Mouse (Mus musculus): ENCODE data around the gene Itga2b. TPM values are rescaled to one million over a fixed set of nuclear protein-coding genes. Genes with fewer than 3 reads are reported as not detected.

The Itga2b gene
- polyA plus RNA-seq, 1 experiment from 2014 or later: 32.9 TPM

DNA sequence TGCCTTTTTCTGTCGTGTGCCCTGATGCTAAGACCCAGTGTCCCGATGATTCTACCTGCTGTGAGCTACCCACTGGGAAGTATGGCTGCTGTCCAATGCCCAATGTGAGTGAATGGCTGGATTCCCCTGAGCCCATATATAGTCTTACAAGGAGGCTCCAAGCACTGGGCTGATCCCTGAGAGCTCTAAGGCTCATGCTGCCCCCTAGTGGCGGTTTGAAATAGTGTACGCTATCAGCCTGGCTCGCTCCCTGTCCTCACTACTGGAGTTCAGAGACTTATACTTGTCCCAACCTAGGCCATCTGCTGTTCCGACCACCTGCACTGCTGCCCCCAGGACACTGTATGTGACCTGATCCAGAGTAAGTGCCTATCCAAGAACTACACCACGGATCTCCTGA, 35.5 kb downstream of the Itga2b start:
- WGBS (ENCODE audit: insufficient replicate concordance): 12% methylated on average over 7 of the region's 7 CpGs
- Histone ChIP-seq H3K27ac (ENCODE audit: low read length) (no peak overlapping the region), H3K27me3 (ENCODE audit: control insufficient read depth, insufficient read depth, low read depth, low read length) (peaks cover 32% of the 10 kb centered on the region), H3K4me2 (ENCODE audit: low read depth, low read length) (no peak overlapping the region), H3K4me1 (ENCODE audit: control insufficient read depth, low read depth, low read length) (peaks cover 25% of the 10 kb centered on the region), H3K36me3 (ENCODE audit: control insufficient read depth, insufficient read depth) (peaks cover 2% of the 10 kb centered on the region; the same call in 1 of the 2 replicates), H3K4me3 (ENCODE audit: low read depth, low read length) (no peak overlapping the region), H3K9ac (ENCODE audit: low read depth, low read length) (no peak overlapping the region), H3K9me3 (replicated peaks; ENCODE audit: control insufficient read depth, low read length) (no peaks in the 10 kb centered on the region)
- ATAC-seq (ENCODE audit: low read depth): no peak

DNA sequence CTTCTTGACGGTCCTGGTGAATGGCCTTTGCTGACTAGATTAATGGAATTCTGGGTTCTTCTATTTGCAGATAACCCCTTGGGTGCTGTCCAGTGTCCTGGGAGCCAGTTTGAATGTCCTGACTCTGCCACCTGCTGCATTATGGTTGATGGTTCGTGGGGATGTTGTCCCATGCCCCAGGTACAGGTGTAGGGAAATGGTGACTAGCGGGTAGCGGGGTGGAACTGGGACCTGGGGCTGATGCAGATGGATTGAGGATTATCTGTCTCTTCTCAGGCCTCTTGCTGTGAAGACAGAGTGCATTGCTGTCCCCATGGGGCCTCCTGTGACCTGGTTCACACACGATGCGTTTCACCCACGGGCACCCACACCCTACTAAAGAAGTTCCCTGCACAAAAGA, 36.1 kb downstream of the Itga2b start:
- no peak overlapping the region for H3K4me2 ChIP-seq (ENCODE audit: low read depth, low read length)
- no peaks in the 10 kb centered on the region for H3K9me3 ChIP-seq (replicated peaks; ENCODE audit: control insufficient read depth, low read length)
- no peak overlapping the region for H3K9ac ChIP-seq (ENCODE audit: low read depth, low read length)
- H3K27me3 ChIP-seq (ENCODE audit: control insufficient read depth, insufficient read depth, low read depth, low read length): peaks cover 28% of the 10 kb centered on the region
- no peak overlapping the region for H3K27ac ChIP-seq (ENCODE audit: low read length)
- WGBS (ENCODE audit: insufficient replicate concordance): 84% methylated on average over 7 of the region's 7 CpGs
- H3K36me3 ChIP-seq (ENCODE audit: control insufficient read depth, insufficient read depth): peaks cover 2% of the 10 kb centered on the region; the same call in 1 of the 2 replicates
- ATAC-seq (ENCODE audit: low read depth): no peak
- H3K4me3 ChIP-seq (ENCODE audit: low read depth, low read length): no peak overlapping the region
- H3K4me1 ChIP-seq (ENCODE audit: control insufficient read depth, low read depth, low read length): peaks cover 27% of the 10 kb centered on the region

DNA sequence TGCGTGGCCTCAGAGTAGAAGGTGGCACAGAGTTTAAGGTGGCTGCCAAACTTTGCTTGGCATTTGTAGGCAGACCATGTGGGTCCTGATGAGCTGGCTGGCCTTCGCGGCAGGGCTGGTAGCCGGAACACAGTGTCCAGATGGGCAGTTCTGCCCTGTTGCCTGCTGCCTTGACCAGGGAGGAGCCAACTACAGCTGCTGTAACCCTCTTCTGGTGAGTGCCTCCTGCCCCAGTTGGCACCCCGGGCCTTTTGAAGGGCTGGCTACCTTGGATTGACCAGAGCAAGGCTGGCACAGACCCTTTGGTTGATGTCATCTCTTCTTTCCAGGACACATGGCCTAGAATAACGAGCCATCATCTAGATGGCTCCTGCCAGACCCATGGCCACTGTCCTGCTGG, 37.0 kb downstream of the Itga2b start:
- no peak overlapping the region; the same call in 1 of the 2 replicates for H3K4me3 ChIP-seq (ENCODE audit: low read depth, low read length)
- 77% methylated on average over 6 of the region's 6 CpGs for WGBS (ENCODE audit: insufficient replicate concordance)
- ATAC-seq (ENCODE audit: low read depth): no peak
- peaks cover 20% of the 10 kb centered on the region for H3K27me3 ChIP-seq (ENCODE audit: control insufficient read depth, insufficient read depth, low read depth, low read length)
- no peak overlapping the region for H3K9ac ChIP-seq (ENCODE audit: low read depth, low read length)
- 0 out of 2 replicates have a peak overlapping the region, but pooled peaks have one; percentile 15 for H3K27ac ChIP-seq (ENCODE audit: low read length)
- peaks cover 24% of the 10 kb centered on the region for H3K4me1 ChIP-seq (ENCODE audit: control insufficient read depth, low read depth, low read length)
- peak overlapping the region; percentile 25; the same call in 1 of the 2 replicates for H3K4me2 ChIP-seq (ENCODE audit: low read depth, low read length)
- peaks cover 2% of the 10 kb centered on the region; the same call in 1 of the 2 replicates for H3K36me3 ChIP-seq (ENCODE audit: control insufficient read depth, insufficient read depth)
- no peaks in the 10 kb centered on the region for H3K9me3 ChIP-seq (replicated peaks; ENCODE audit: control insufficient read depth, low read length)

DNA sequence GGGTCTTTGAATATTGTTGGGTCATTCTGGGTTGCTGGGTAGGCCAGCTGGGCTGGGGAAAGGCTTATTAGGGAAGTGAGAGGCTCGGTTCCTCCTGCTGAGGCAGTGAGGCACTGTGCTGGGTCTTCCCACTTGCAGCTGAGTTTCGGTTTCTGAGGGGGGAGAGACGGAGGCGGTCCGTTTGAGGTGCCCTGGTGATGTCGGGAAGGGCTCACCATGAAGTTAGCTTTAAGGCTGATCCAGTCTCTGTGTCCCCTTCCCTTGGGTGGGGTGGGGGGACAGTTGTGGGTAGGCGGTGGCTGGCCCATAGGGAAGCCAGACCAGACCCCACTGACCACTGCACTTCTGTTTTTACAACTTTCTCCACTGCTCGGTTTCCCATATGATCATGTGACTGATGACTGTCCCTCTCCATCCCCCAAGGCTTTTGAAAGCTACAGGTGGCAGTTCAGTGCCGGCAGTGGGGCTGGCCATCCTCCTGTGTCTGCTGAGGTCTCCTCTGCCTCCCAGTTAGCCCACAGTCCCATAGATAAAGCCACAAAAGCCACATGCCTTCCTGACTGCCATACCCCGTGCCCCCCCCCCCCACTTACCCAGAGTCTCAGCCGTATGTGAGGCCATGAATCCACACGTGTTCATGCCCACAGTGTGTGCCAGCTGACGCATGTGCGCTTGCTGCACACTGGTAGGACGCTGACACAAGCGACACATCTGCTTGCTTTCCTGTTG, 37.6 kb downstream of the Itga2b start:
- no peak for ATAC-seq (ENCODE audit: low read depth)
- Histone ChIP-seq H3K4me2 (ENCODE audit: low read depth, low read length) (peak overlapping the region; percentile 25), H3K36me3 (ENCODE audit: control insufficient read depth, insufficient read depth) (peaks cover 2% of the 10 kb centered on the region; the same call in 1 of the 2 replicates), H3K27me3 (ENCODE audit: control insufficient read depth, insufficient read depth, low read depth, low read length) (peaks cover 14% of the 10 kb centered on the region), H3K9me3 (replicated peaks; ENCODE audit: control insufficient read depth, low read length) (no peaks in the 10 kb centered on the region), H3K4me3 (ENCODE audit: low read depth, low read length) (peak overlapping the region; percentile 26; the same call in 1 of the 2 replicates), H3K27ac (ENCODE audit: low read length) (peak overlapping the region; percentile 39; the same call in 1 of the 2 replicates), H3K4me1 (ENCODE audit: control insufficient read depth, low read depth, low read length) (peaks cover 21% of the 10 kb centered on the region), H3K9ac (ENCODE audit: low read depth, low read length) (peak overlapping the region; percentile 40)
- WGBS (ENCODE audit: insufficient replicate concordance): 15% methylated on average over 16 of the region's 16 CpGs

DNA sequence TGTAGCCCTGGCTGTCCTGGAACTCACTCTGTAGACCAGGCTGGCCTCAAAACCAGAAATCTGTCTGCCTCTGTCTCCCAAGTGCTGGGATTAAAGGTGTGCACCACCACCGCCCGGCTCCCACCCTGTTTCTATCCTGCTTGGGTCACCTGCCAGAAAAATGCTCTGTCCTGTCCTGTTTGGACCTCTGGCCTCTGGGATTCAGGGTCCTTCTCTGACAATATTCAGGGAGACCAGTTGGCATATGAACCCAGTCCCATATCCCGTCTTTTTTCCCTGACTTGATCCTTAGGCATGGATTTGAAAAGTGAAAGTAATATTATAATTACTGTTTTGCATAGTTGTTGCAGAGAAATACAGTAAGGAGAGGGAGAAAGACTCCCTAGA, 38.2 kb downstream of the Itga2b start:
- ATAC-seq (ENCODE audit: low read depth): no peak
- Histone ChIP-seq H3K36me3 (ENCODE audit: control insufficient read depth, insufficient read depth) (peaks cover 2% of the 10 kb centered on the region; the same call in 1 of the 2 replicates), H3K4me2 (ENCODE audit: low read depth, low read length) (peak overlapping the region; percentile 25; the same call in 1 of the 2 replicates), H3K9me3 (replicated peaks; ENCODE audit: control insufficient read depth, low read length) (no peaks in the 10 kb centered on the region), H3K4me1 (ENCODE audit: control insufficient read depth, low read depth, low read length) (peaks cover 21% of the 10 kb centered on the region), H3K27ac (ENCODE audit: low read length) (peak overlapping the region; percentile 39; the same call in 1 of the 2 replicates), H3K27me3 (ENCODE audit: control insufficient read depth, insufficient read depth, low read depth, low read length) (peaks cover 8% of the 10 kb centered on the region), H3K9ac (ENCODE audit: low read depth, low read length) (peak overlapping the region; percentile 40), H3K4me3 (ENCODE audit: low read depth, low read length) (no peak overlapping the region; the same call in 1 of the 2 replicates)
- WGBS (ENCODE audit: insufficient replicate concordance): 70% methylated on average over 3 of the region's 3 CpGs

DNA sequence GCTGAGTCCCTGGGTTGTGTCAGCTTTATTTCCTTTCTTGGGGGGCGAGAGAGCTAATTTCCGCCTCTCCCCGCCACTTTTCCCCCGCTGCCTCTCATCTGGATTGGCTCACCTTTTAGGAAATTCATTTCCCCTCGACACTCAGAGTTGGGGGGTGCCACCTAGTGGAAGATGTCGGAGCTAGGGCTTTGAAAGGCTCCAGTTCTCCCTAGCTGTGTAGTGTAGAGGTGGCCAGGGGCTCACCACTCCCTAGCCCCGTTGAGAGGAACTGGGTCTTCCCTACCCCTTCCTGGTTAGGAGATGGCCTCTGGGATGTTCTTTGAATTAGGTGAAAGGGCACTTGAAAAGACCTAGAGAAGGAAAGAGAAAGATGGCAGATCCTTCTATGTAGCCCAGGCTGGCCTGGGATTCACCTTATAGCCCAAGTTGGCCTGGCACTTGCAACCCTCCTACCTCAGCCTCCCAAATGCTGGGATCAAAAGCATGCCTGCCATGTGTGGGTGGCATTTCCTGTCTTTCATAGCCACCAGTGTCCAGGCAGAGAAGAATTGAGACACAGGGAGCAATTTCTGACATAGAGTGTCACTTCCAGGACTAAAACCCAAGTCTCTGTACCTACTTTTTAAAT, 38.8 kb downstream of the Itga2b start:
- 0 out of 2 replicates have a peak, but pooled peaks have one; percentile 15 for ATAC-seq (ENCODE audit: low read depth)
- H3K4me2 ChIP-seq (ENCODE audit: low read depth, low read length): peak overlapping the region; percentile 96
- H3K27me3 ChIP-seq (ENCODE audit: control insufficient read depth, insufficient read depth, low read depth, low read length): 0 out of 2 replicates have a peak, but pooled peaks cover 3% of the 10 kb centered on the region
- H3K9me3 ChIP-seq (replicated peaks; ENCODE audit: control insufficient read depth, low read length): no peaks in the 10 kb centered on the region
- peaks cover 2% of the 10 kb centered on the region; the same call in 1 of the 2 replicates for H3K36me3 ChIP-seq (ENCODE audit: control insufficient read depth, insufficient read depth)
- H3K4me3 ChIP-seq (ENCODE audit: low read depth, low read length): peak overlapping the region; percentile 68
- 1% methylated on average over 7 of the region's 7 CpGs for WGBS (ENCODE audit: insufficient replicate concordance)
- peaks cover 21% of the 10 kb centered on the region for H3K4me1 ChIP-seq (ENCODE audit: control insufficient read depth, low read depth, low read length)
- H3K27ac ChIP-seq (ENCODE audit: low read length): peak overlapping the region; percentile 68
- peak overlapping the region; percentile 69 for H3K9ac ChIP-seq (ENCODE audit: low read depth, low read length)

DNA sequence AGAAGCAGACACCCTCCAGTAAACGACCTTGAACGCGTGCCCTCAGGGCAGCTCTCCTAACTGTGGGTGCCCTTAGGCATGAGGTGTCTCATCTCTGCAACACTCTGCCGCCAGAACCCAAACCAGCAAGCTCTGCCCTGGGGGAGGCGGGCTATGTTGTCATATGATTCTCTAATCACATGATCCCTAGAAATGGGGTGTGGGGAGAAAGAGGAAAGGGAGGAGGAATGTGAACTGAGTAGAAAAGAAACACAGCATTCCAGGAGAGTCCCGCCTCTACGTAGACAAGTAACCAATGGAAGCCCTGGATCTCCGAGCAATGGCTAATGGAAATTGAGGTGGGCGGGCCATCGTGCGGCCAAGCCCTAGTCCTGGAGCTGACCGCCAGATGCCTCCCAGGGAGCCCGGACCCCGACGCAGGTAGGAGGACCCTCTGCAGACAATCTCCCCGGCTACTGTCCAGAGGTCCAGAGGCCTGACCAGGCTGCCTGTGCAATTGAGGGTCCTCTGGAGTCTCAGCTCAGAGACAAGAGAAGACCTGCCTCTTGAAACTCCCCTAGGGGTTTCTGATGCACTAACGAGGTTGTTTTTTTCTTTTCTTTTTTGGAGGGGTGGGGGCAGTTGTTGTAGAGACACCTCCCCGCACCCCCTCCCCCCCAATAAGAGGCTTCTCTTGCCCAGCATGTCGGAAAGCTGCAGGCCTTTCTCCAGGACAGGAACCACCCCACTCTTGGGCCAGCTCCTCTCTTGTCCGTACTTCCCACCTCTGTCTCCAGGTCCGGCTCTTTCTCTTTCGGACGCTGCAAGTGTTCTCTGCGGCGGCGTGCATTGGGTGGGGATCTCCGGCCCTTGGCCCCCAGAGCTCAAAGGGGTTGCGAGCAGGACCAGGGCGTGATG, 39.6 kb downstream of the Itga2b start, which contains the start of gene Grn:
TSS of gene Grn (plus strand) at position 195 of the 897 bp plus-strand sequence.
- peak; percentile 91 for ATAC-seq (ENCODE audit: low read depth)
- Histone ChIP-seq H3K4me2 (ENCODE audit: low read depth, low read length) (peak within 1 kb of the TSS; percentile 96), H3K4me3 (ENCODE audit: low read depth, low read length) (peak within 1 kb of the TSS; percentile 68), H3K36me3 (ENCODE audit: control insufficient read depth, insufficient read depth) (no peaks in the 10 kb centered on the region), H3K4me1 (ENCODE audit: control insufficient read depth, low read depth, low read length) (peaks cover 21% of the 10 kb centered on the region), H3K27me3 (ENCODE audit: control insufficient read depth, insufficient read depth, low read depth, low read length) (0 out of 2 replicates have a peak, but pooled peaks cover 3% of the 10 kb centered on the region), H3K9me3 (replicated peaks; ENCODE audit: control insufficient read depth, low read length) (no peaks in the 10 kb centered on the region), H3K27ac (ENCODE audit: low read length) (peak within 1 kb of the TSS; percentile 68), H3K9ac (ENCODE audit: low read depth, low read length) (peak within 1 kb of the TSS; percentile 69)
- WGBS (ENCODE audit: insufficient replicate concordance): under 1% methylated on average over 29 of the region's 29 CpGs

DNA sequence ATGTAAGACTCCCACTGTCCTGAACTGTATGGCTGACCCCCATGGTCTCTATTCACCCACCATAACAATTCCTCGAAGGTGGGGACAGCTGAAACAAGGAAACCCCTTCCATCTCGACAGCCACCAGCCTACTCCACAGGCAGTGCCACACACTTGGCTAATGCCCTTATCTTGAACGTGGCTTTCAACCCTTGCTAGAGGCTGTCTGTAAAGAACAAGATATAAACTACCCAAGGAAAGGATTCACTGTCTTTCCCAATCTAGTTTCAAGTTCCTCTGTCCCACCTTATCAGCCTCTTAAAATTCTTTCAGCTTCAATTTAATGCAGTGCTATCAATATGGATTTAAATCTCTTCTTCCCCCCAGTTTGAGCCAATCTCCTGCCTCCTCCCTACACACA, 40.4 kb downstream of the Itga2b start:
- 18% methylated on average over 3 of the region's 3 CpGs for WGBS (ENCODE audit: insufficient replicate concordance)
- H3K4me1 ChIP-seq (ENCODE audit: control insufficient read depth, low read depth, low read length): peaks cover 21% of the 10 kb centered on the region
- peak overlapping the region; percentile 96 for H3K4me2 ChIP-seq (ENCODE audit: low read depth, low read length)
- no peaks in the 10 kb centered on the region for H3K36me3 ChIP-seq (ENCODE audit: control insufficient read depth, insufficient read depth)
- ATAC-seq (ENCODE audit: low read depth): no peak
- peak overlapping the region; percentile 68 for H3K4me3 ChIP-seq (ENCODE audit: low read depth, low read length)
- H3K9ac ChIP-seq (ENCODE audit: low read depth, low read length): peak overlapping the region; percentile 40
- no peaks in the 10 kb centered on the region for H3K9me3 ChIP-seq (replicated peaks; ENCODE audit: control insufficient read depth, low read length)
- 0 out of 2 replicates have a peak, but pooled peaks cover 3% of the 10 kb centered on the region for H3K27me3 ChIP-seq (ENCODE audit: control insufficient read depth, insufficient read depth, low read depth, low read length)
- peak overlapping the region; percentile 29 for H3K27ac ChIP-seq (ENCODE audit: low read length)
